ENCODE assay signal across 3 mouse cellular contexts in the genomic region with DNA sequence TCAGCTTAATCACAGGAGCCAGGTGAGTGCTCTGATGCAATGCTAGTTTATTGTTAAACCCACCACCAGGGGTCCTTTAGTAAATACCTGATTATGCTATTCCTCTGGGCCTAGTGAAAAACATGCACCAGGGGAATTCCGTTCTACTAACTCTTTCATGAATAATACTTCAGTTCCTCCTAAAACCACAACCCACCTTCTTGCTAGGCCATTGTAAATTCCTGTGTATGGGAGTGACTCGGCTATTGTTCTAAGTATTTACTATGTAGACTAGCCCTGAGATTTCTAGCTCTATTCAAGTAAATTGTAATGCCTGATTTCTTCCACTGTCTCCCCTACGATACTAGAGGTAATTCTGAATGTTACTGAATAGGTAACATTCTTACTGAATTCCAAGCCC.
DNase-seq lines count a peak whose midpoint lies in the region.

No protein-coding gene starts in this region.

- DNase-seq in 3T3-L1 (ENCODE audit: low read depth, low spot score) = peak; percentile 28
- peak; percentile 70 for DNase-seq in R1 (ENCODE audit: low read depth, low spot score)
- peak; percentile 54 for DNase-seq in ZHBTc4 (ENCODE audit: low read depth, low spot score)
